Comparison of ENCODE assay signal across 9 mouse cellular contexts in genomic region chr13:107923129-107924114, GRCm38 (mm10).
A peak's percentile ranks its signal among the peaks of the same experiment; 100 is the strongest.
DNase-seq lines count a peak whose midpoint lies in the region; ATAC-seq lines count a peak whose summit lies in the region.
"Had no signal": no experiment of that assay in that cellular context is flagged by ENCODE, and none has a peak within 500 bp of the region (broad histone marks: within the 10 kb centered on the region; RNA-seq: fewer than 3 reads in every experiment).

No protein-coding gene starts in this region.

- H3K4me1 ChIP-seq in heart, embryonic 11.5 days (ENCODE audit: control insufficient read depth, insufficient read depth, low read length): peaks cover 9% of the 10 kb centered on the region
- H3K4me1 ChIP-seq in midbrain, embryonic 15.5 days: no peaks in the 10 kb centered on the region
- H3K4me1 ChIP-seq: liver, embryonic 15.5 days had no signal

- ATAC-seq in heart, embryonic 11.5 days (replicated peaks; ENCODE audit: insufficient number of reproducible peaks, low FRiP score, low TSS enrichment): peak; percentile 39; the same call in 1 of the 2 replicates
- ATAC-seq in midbrain, embryonic 15.5 days (replicated peaks): peak; percentile 62
- no peak for ATAC-seq in erythroblast, adult 5-6 weeks (replicated peaks; ENCODE audit: low FRiP score, poor library complexity, severe bottlenecking)
- no peak for ATAC-seq in inflammation-experienced regulatory T-cells, adult 6 months

- no peaks in the 10 kb centered on the region for H3K36me3 ChIP-seq in heart, embryonic 11.5 days (ENCODE audit: control insufficient read depth, insufficient read depth, low read length)
- no peaks in the 10 kb centered on the region for H3K36me3 ChIP-seq in midbrain, embryonic 15.5 days (replicated peaks)
- H3K36me3 ChIP-seq: liver, embryonic 15.5 days had no signal

- no peak overlapping the region for H3K27ac ChIP-seq in heart, embryonic 11.5 days (ENCODE audit: low read depth, low read length)
- H3K27ac ChIP-seq in midbrain, embryonic 15.5 days: peak overlapping the region; percentile 23; the same call in 1 of the 2 replicates
- H3K27ac ChIP-seq: liver, embryonic 15.5 days had no signal

- intact Hi-C loops in heart, postnatal 14 days (cut with DNase I): no loop called here

- peak overlapping the region; percentile 17 for H3K4me2 ChIP-seq in heart, embryonic 11.5 days
- no peak overlapping the region for H3K4me2 ChIP-seq in midbrain, embryonic 15.5 days
- H3K4me2 ChIP-seq: liver, embryonic 15.5 days had no signal

- H3K27me3 ChIP-seq in heart, embryonic 11.5 days (ENCODE audit: control insufficient read depth, insufficient read depth, low read length): peaks cover 30% of the 10 kb centered on the region
- H3K27me3 ChIP-seq in midbrain, embryonic 15.5 days (replicated peaks): no peaks in the 10 kb centered on the region
- H3K27me3 ChIP-seq: liver, embryonic 15.5 days had no signal

- peak; percentile 89 for DNase-seq in heart, adult 11 months
- DNase-seq in heart, postnatal 14 days: no peak
- DNase-seq in urinary bladder, postnatal 14 days (ENCODE audit: low spot score): peak; percentile 49
- no peak for DNase-seq in urinary bladder, postnatal 4 days (ENCODE audit: low spot score in 2 of 2)

- no peak overlapping the region for H3K4me3 ChIP-seq in heart, embryonic 11.5 days (ENCODE audit: low read depth, low read length)
- no peak overlapping the region for H3K4me3 ChIP-seq in midbrain, embryonic 15.5 days
- H3K4me3 ChIP-seq: liver, embryonic 15.5 days had no signal

- WGBS in heart, embryonic 11.5 days (ENCODE audit: insufficient replicate concordance): 54% methylated on average over 19 of the region's 19 CpGs
- 54% methylated on average over 19 of the region's 19 CpGs for WGBS in midbrain, embryonic 15.5 days

- no peaks in the 10 kb centered on the region for H3K9me3 ChIP-seq in heart, embryonic 11.5 days (replicated peaks; ENCODE audit: control insufficient read depth, low read length)
- no peaks in the 10 kb centered on the region for H3K9me3 ChIP-seq in midbrain, embryonic 15.5 days
- H3K9me3 ChIP-seq: liver, embryonic 15.5 days had no signal

- H3K9ac ChIP-seq in heart, embryonic 11.5 days (ENCODE audit: low read depth, low read length): no peak overlapping the region
- no peak overlapping the region for H3K9ac ChIP-seq in midbrain, embryonic 15.5 days
- H3K9ac ChIP-seq: liver, embryonic 15.5 days had no signal

Comparison
In these comparisons a context has a peak if more than half of its experiments do, and no peak if none do; other contexts are left out.
1. DNase-seq: peak in heart, adult 11 months (single experiment) and urinary bladder, postnatal 14 days (single experiment); none in heart, postnatal 14 days (0 of 2) and urinary bladder, postnatal 4 days (0 of 2).
2. ATAC-seq: peak in heart, embryonic 11.5 days (single experiment) and midbrain, embryonic 15.5 days (single experiment); none in erythroblast, adult 5-6 weeks (single experiment) and inflammation-experienced regulatory T-cells, adult 6 months (single experiment).